ENCODE assay signal across 21 mouse cellular contexts in genomic region chr6:97114821-97115220, GRCm38 (mm10). TPM values are rescaled to one million over a fixed set of nuclear protein-coding genes. Genes with fewer than 3 reads are reported as not detected.
A peak's percentile ranks its signal among the peaks of the same experiment; 100 is the strongest.
DNase-seq lines count a peak whose midpoint lies in the region; ATAC-seq and TF ChIP-seq lines count a peak whose summit lies in the region.
"Had no signal": no experiment of that assay in that cellular context is flagged by ENCODE, and none has a peak within 500 bp of the region (broad histone marks: within the 10 kb centered on the region; RNA-seq: fewer than 3 reads in every experiment).

No protein-coding gene starts in this region.

- DNase-seq in embryo, embryonic 10 days (ENCODE audit: low spot score): peak; percentile 17
- DNase-seq in embryo, embryonic 11 days: no peak
- DNase-seq in lung, embryonic 14.5 days: no peak
- no peak for DNase-seq in lung, adult 18-20 months
- no peak for DNase-seq in gastrocnemius, adult 8-10 months (ENCODE audit: low spot score in 2 of 2)
- DNase-seq in adrenal gland, postnatal 25 days: no peak
- DNase-seq: adrenal gland, adult 2 months; cerebellum, adult 9-10 months; gastrocnemius, postnatal 14 days; heart, postnatal 36 days; kidney, adult 8-10 months; lung, postnatal 14 days had no signal

- no peak for ATAC-seq in lung, embryonic 14.5 days (ENCODE audit: insufficient read depth)
- ATAC-seq in common myeloid progenitor, adult 5-6 weeks (replicated peaks; ENCODE audit: low read depth, poor library complexity, severe bottlenecking): 0 out of 2 replicates have a peak, but pooled peaks have one; percentile 45
- ATAC-seq: hindbrain, postnatal 0 days; midbrain, embryonic 13.5 days had no signal

- no peak for TF ChIP-seq POLR2A in ES-Bruce4 (IDR thresholded peaks at IDR 0.05; ENCODE audit: insufficient read depth, low read length)

- no peak overlapping the region for H3K27ac ChIP-seq in lung, embryonic 14.5 days (ENCODE audit: low read depth)
- H3K27ac ChIP-seq in ES-Bruce4 (ENCODE audit: insufficient read depth, low read length): no peak overlapping the region
- H3K27ac ChIP-seq: embryonic facial prominence, embryonic 10.5 days; hindbrain, postnatal 0 days; limb, embryonic 13.5 days; midbrain, embryonic 13.5 days had no signal

- no peaks in the 10 kb centered on the region for H3K9me3 ChIP-seq in lung, embryonic 14.5 days (ENCODE audit: low read depth, low read length)
- no peaks in the 10 kb centered on the region for H3K9me3 ChIP-seq in ES-Bruce4 (replicated peaks; ENCODE audit: control insufficient read depth, insufficient read depth, low read length, poor library complexity, severe bottlenecking)
- H3K9me3 ChIP-seq: embryonic facial prominence, embryonic 10.5 days; heart, embryonic 12.5 days; limb, embryonic 13.5 days; midbrain, embryonic 13.5 days had no signal

- TF ChIP-seq EP300 in ES-Bruce4 (IDR thresholded peaks at IDR 0.05; ENCODE audit: insufficient read depth, low read depth, low read length): no peak

- no peaks in the 10 kb centered on the region for H3K4me1 ChIP-seq in lung, embryonic 14.5 days (ENCODE audit: insufficient read depth)
- no peaks in the 10 kb centered on the region for H3K4me1 ChIP-seq in ES-Bruce4 (ENCODE audit: control insufficient read depth, insufficient read depth, low read length)
- H3K4me1 ChIP-seq: heart, embryonic 12.5 days; midbrain, embryonic 13.5 days had no signal

- H3K36me3 ChIP-seq in lung, embryonic 14.5 days (ENCODE audit: insufficient read depth): peaks cover 20% of the 10 kb centered on the region; the same call in 1 of the 2 replicates
- peaks cover 3% of the 10 kb centered on the region; the same call in 1 of the 2 replicates for H3K36me3 ChIP-seq in ES-Bruce4 (ENCODE audit: control insufficient read depth, insufficient read depth, low read length, poor library complexity, severe bottlenecking)
- H3K36me3 ChIP-seq: midbrain, embryonic 13.5 days had no signal

- no peaks in the 10 kb centered on the region for H3K27me3 ChIP-seq in lung, embryonic 14.5 days (ENCODE audit: insufficient read depth, low read length)
- H3K27me3 ChIP-seq in ES-Bruce4 (ENCODE audit: control insufficient read depth, insufficient read depth, low read length, poor library complexity, severe bottlenecking): no peaks in the 10 kb centered on the region
- H3K27me3 ChIP-seq: heart, embryonic 12.5 days; limb, embryonic 13.5 days; midbrain, embryonic 13.5 days had no signal

- H3K4me2 ChIP-seq in lung, embryonic 14.5 days: no peak overlapping the region
- H3K4me2 ChIP-seq: heart, embryonic 12.5 days; limb, embryonic 13.5 days; midbrain, embryonic 13.5 days had no signal

- peak; percentile 19; the same call in 1 of the 2 replicates for TF ChIP-seq CTCF in lung, embryonic 14.5 days (IDR thresholded peaks at IDR 0.05; ENCODE audit: low read depth)
- peak; percentile 43 for TF ChIP-seq CTCF in ES-Bruce4 (IDR thresholded peaks at IDR 0.05; ENCODE audit: low read depth, low read length)

- WGBS in lung, embryonic 14.5 days: 54% methylated on average over 3 of the region's 3 CpGs

- no peak overlapping the region for H3K4me3 ChIP-seq in lung, embryonic 14.5 days (ENCODE audit: low read depth, low read length)
- H3K4me3 ChIP-seq in ES-Bruce4 (ENCODE audit: low read depth, low read length): no peak overlapping the region
- H3K4me3 ChIP-seq: embryonic facial prominence, embryonic 10.5 days; heart, embryonic 12.5 days; limb, embryonic 13.5 days; midbrain, embryonic 13.5 days had no signal

- no peak overlapping the region for H3K9ac ChIP-seq in lung, embryonic 14.5 days
- no peak overlapping the region for H3K9ac ChIP-seq in ES-Bruce4 (ENCODE audit: low read depth, poor library complexity, severe bottlenecking)
- H3K9ac ChIP-seq: heart, embryonic 12.5 days; limb, embryonic 13.5 days; midbrain, embryonic 13.5 days had no signal

RNA-seq across cellular contexts. Expression of gene Eogt, which starts 34.2 kb away (rescaled TPM):
- polyA plus RNA-seq in lung, embryonic 14.5 days (2014; fragmentation: Nextera tagmentation; extraction: Ambion mirVana): 26.8 and 28.2 TPM in 2 replicates
- polyA plus RNA-seq in ES-Bruce4 (2011; ENCODE audit: insufficient read depth, insufficient read length, low read depth, missing spikeins): 28.2 and 37.9 TPM in 2 replicates
- 2.1 and 7.4 TPM in 2 replicates for total RNA-seq in common myeloid progenitor, adult 5-6 weeks (2017)
- 1 to 10 TPM; 3.4 to 4.4 (median 3.8) TPM for total RNA-seq in gastrocnemius, adult 8-10 months (2022)
- total RNA-seq in adrenal gland, postnatal 25 days (2021): 39.1 and 65.3 TPM in 2 replicates

RNA-seq across cellular contexts. Expression of gene Fam19a4, which starts 54.6 kb away (rescaled TPM):
- not detected in 2 replicates for polyA plus RNA-seq in lung, embryonic 14.5 days (2014; fragmentation: Nextera tagmentation; extraction: Ambion mirVana)
- 0.35 TPM in 1 of 2 replicates, not detected in the other for polyA plus RNA-seq in ES-Bruce4 (2011; ENCODE audit: insufficient read depth, insufficient read length, low read depth, missing spikeins)
- total RNA-seq in common myeloid progenitor, adult 5-6 weeks (2017): not detected in 2 replicates
- under 1 TPM; 0.13 to 0.46 (median 0.27) TPM for total RNA-seq in gastrocnemius, adult 8-10 months (2022)
- total RNA-seq in adrenal gland, postnatal 25 days (2021): 1.9 and 2.2 TPM in 2 replicates
- total RNA-seq: heart, postnatal 36 days had no signal
- polyA plus RNA-seq: C2C12; spleen, adult 2 months had no signal
